Comparison of ENCODE assay signal across 7 mouse cellular contexts in genomic region chr7:141447110-141447991, GRCm38 (mm10). TPM values are rescaled to one million over a fixed set of nuclear protein-coding genes. Genes with fewer than 3 reads are reported as not detected.
A peak's percentile ranks its signal among the peaks of the same experiment; 100 is the strongest.
DNase-seq lines count a peak whose midpoint lies in the region; ATAC-seq and TF ChIP-seq lines count a peak whose summit lies in the region.

Gene Rplp2, plus strand, starts transcription at chr7:141447370.

- TF ChIP-seq CTCF in kidney, adult 2 months (conservative IDR thresholded peaks at IDR 0.05; ENCODE audit: insufficient read depth, insufficient read length, low read depth, low read length): no peak
- TF ChIP-seq CTCF in spleen, adult 2 months (IDR thresholded peaks at IDR 0.05; ENCODE audit: extremely low read depth, insufficient read depth, insufficient read length, insufficient replicate concordance): no peak

- no peaks in the 10 kb centered on the region for H3K27me3 ChIP-seq in embryonic facial prominence, embryonic 11.5 days (ENCODE audit: control insufficient read depth, insufficient read depth, low read length)
- H3K27me3 ChIP-seq in kidney, adult 2 months (replicated peaks; ENCODE audit: control insufficient read depth, insufficient read depth, low read length): no peaks in the 10 kb centered on the region
- no peaks in the 10 kb centered on the region for H3K27me3 ChIP-seq in limb, embryonic 12.5 days
- H3K27me3 ChIP-seq in midbrain, embryonic 15.5 days (replicated peaks): no peaks in the 10 kb centered on the region
- H3K27me3 ChIP-seq in spleen, adult 2 months (ENCODE audit: control insufficient read depth, insufficient read depth, low read length): no peaks in the 10 kb centered on the region

- H3K9me3 ChIP-seq in embryonic facial prominence, embryonic 11.5 days (replicated peaks; ENCODE audit: control insufficient read depth, low read length): no peaks in the 10 kb centered on the region
- no peaks in the 10 kb centered on the region for H3K9me3 ChIP-seq in limb, embryonic 12.5 days
- no peaks in the 10 kb centered on the region for H3K9me3 ChIP-seq in midbrain, embryonic 15.5 days

- 0 out of 2 replicates have a peak, but pooled peaks cover 3% of the 10 kb centered on the region for H3K36me3 ChIP-seq in embryonic facial prominence, embryonic 11.5 days (replicated peaks; ENCODE audit: control insufficient read depth, insufficient read depth, low read depth, low read length)
- H3K36me3 ChIP-seq in kidney, adult 2 months (ENCODE audit: control insufficient read depth, insufficient read depth, low read length): peaks cover 2% of the 10 kb centered on the region; the same call in 1 of the 2 replicates
- peaks cover 40% of the 10 kb centered on the region for H3K36me3 ChIP-seq in limb, embryonic 12.5 days
- H3K36me3 ChIP-seq in midbrain, embryonic 15.5 days (replicated peaks): peaks cover 10% of the 10 kb centered on the region; the same call in 1 of the 2 replicates
- peaks cover 12% of the 10 kb centered on the region for H3K36me3 ChIP-seq in spleen, adult 2 months (ENCODE audit: control insufficient read depth, insufficient read depth, low read length)

- peak within 1 kb of the TSS; percentile 48 for H3K27ac ChIP-seq in embryonic facial prominence, embryonic 11.5 days (replicated peaks; ENCODE audit: low read depth, low read length)
- peak within 1 kb of the TSS; percentile 99 for H3K27ac ChIP-seq in kidney, adult 2 months (ENCODE audit: insufficient read depth, low read depth, low read length)
- H3K27ac ChIP-seq in limb, embryonic 12.5 days: peak within 1 kb of the TSS; percentile 64
- H3K27ac ChIP-seq in midbrain, embryonic 15.5 days: peak within 1 kb of the TSS; percentile 95
- H3K27ac ChIP-seq in spleen, adult 2 months (ENCODE audit: insufficient read depth, low read length): peak within 1 kb of the TSS; percentile 95

- peaks cover 7% of the 10 kb centered on the region; the same call in 1 of the 2 replicates for H3K4me1 ChIP-seq in embryonic facial prominence, embryonic 11.5 days (ENCODE audit: control insufficient read depth, insufficient read depth, low read length)
- peaks cover 10% of the 10 kb centered on the region for H3K4me1 ChIP-seq in kidney, adult 2 months (ENCODE audit: control insufficient read depth, insufficient read depth, low read length)
- H3K4me1 ChIP-seq in limb, embryonic 12.5 days (replicated peaks): peaks cover 26% of the 10 kb centered on the region
- H3K4me1 ChIP-seq in midbrain, embryonic 15.5 days: peaks cover 31% of the 10 kb centered on the region
- peaks cover 12% of the 10 kb centered on the region; the same call in 1 of the 2 replicates for H3K4me1 ChIP-seq in spleen, adult 2 months (ENCODE audit: control insufficient read depth, insufficient read depth, insufficient read length)

- peak within 1 kb of the TSS; percentile 89 for H3K9ac ChIP-seq in embryonic facial prominence, embryonic 11.5 days (replicated peaks; ENCODE audit: low read length)
- peak within 1 kb of the TSS; percentile 95 for H3K9ac ChIP-seq in limb, embryonic 12.5 days (replicated peaks)
- peak within 1 kb of the TSS; percentile 81 for H3K9ac ChIP-seq in midbrain, embryonic 15.5 days

- H3K4me2 ChIP-seq in embryonic facial prominence, embryonic 11.5 days (ENCODE audit: low read depth, low read length): peak within 1 kb of the TSS; percentile 49
- H3K4me2 ChIP-seq in limb, embryonic 12.5 days: peak within 1 kb of the TSS; percentile 79
- H3K4me2 ChIP-seq in midbrain, embryonic 15.5 days: peak within 1 kb of the TSS; percentile 62

- ATAC-seq in embryonic facial prominence, embryonic 11.5 days (replicated peaks; ENCODE audit: insufficient number of reproducible peaks, low FRiP score, low TSS enrichment, low read depth): peak; percentile 77
- ATAC-seq in limb, embryonic 12.5 days (ENCODE audit: insufficient number of reproducible peaks, insufficient read depth, low FRiP score, low TSS enrichment, low read depth): peak; percentile 85
- ATAC-seq in midbrain, embryonic 15.5 days (replicated peaks): peak; percentile 94

- DNase-seq in adrenal gland, postnatal 14 days: peak; percentile 97
- peak; percentile 96 for DNase-seq in embryonic facial prominence, embryonic 11.5 days (ENCODE audit: low spot score)
- DNase-seq in heart, adult 11 months: peak; percentile 99
- peak; percentile 96 for DNase-seq in kidney, adult 2 months
- DNase-seq in spleen, adult 2 months (ENCODE audit: low read depth in 1 of 2, low spot score in 2 of 2): peak; percentile 91

- WGBS in embryonic facial prominence, embryonic 11.5 days: under 1% methylated on average over 63 of the region's 63 CpGs
- WGBS in kidney, adult 2 months: under 1% methylated on average over 63 of the region's 63 CpGs
- WGBS in limb, embryonic 12.5 days: under 1% methylated on average over 63 of the region's 63 CpGs
- WGBS in midbrain, embryonic 15.5 days: under 1% methylated on average over 63 of the region's 63 CpGs
- under 1% methylated on average over 63 of the region's 63 CpGs for WGBS in spleen, adult 2 months

- H3K4me3 ChIP-seq in embryonic facial prominence, embryonic 11.5 days (ENCODE audit: low read depth, low read length): peak within 1 kb of the TSS; percentile 85
- peak within 1 kb of the TSS; percentile 78 for H3K4me3 ChIP-seq in kidney, adult 2 months (ENCODE audit: insufficient read depth, low read depth, low read length)
- peak within 1 kb of the TSS; percentile 88 for H3K4me3 ChIP-seq in limb, embryonic 12.5 days (replicated peaks)
- peak within 1 kb of the TSS; percentile 69 for H3K4me3 ChIP-seq in midbrain, embryonic 15.5 days
- H3K4me3 ChIP-seq in spleen, adult 2 months (ENCODE audit: extremely low read depth, insufficient read depth, insufficient read length): peak within 1 kb of the TSS; percentile 95

- TF ChIP-seq POLR2A in kidney, adult 2 months (IDR thresholded peaks at IDR 0.05; ENCODE audit: low read depth, low read length): peak; percentile 91
- TF ChIP-seq POLR2A in spleen, adult 2 months (IDR thresholded peaks at IDR 0.05; ENCODE audit: low read depth, low read length): peak; percentile 83

RNA-seq across cellular contexts. Expression of gene Rplp2, which starts in this region (rescaled TPM):
- 908 and 1,128 TPM in 2 replicates for total RNA-seq in adrenal gland, postnatal 14 days (2021)
- 1,064 and 1,069 TPM in 2 replicates for polyA plus RNA-seq in embryonic facial prominence, embryonic 11.5 days (2014; fragmentation: Nextera tagmentation; extraction: Ambion mirVana)
- polyA plus RNA-seq in kidney, adult 2 months (2012; rRNA removed): 423 and 734 TPM in 2 replicates
- polyA plus RNA-seq in limb, embryonic 12.5 days (2016; fragmentation: Nextera tagmentation; extraction: Ambion mirVana): 1,204 and 1,293 TPM in 2 replicates
- polyA plus RNA-seq in midbrain, embryonic 15.5 days (2015; fragmentation: Nextera tagmentation; extraction: Ambion mirVana): 597 and 636 TPM in 2 replicates
- polyA plus RNA-seq in spleen, adult 2 months (2012; rRNA removed): 645 and 662 TPM in 2 replicates

Comparison
In these comparisons a context has a peak if more than half of its experiments do, and no peak if none do; other contexts are left out.
1. Peak in every context shown above with its lines: DNase-seq, ATAC-seq, H3K4me3 ChIP-seq and H3K27ac ChIP-seq.
2. H3K27ac ChIP-seq: peak in every context shown above with its lines; median percentile 99 in kidney, adult 2 months; 95 in midbrain, embryonic 15.5 days; 95 in spleen, adult 2 months; 64 in limb, embryonic 12.5 days; 48 in embryonic facial prominence, embryonic 11.5 days.